Mouse (Mus musculus) ES-Bruce4 (cell line): ENCODE data around the gene Hvcn1.

ENCODE experiments used
- CTCF ChIP-seq: IDR thresholded peaks from one replicate; pipeline ENCODE4 v1.8.1; 2011; ENCODE audit warnings: low read depth, low read length
- EP300 ChIP-seq: IDR thresholded peaks from 2 replicates; pipeline ENCODE4 v1.6.1; 2011; ENCODE audit warnings: low read depth, low read length; ENCODE audit not compliant: insufficient read depth

DNA sequence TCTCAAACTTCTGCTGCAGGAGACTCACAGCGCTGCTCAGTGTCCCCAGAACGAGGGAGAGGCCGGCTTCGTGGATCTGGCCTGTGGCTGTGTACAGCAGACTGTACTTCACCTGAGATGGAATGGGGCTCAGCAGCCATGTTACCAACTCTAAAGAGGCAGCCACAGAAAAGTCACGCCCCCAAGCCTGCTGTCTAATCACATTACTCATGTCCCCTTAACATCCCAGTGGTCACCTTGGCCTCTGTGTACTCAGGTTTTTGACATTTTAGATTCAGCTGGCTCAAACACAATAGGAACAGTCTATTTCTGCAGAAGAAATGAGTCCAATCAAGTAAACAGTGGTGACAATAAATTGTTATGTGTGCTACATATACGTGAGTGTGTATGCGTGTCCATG is 41.3 kb downstream of the Hvcn1 start:
- TF ChIP-seq CTCF (no peak), EP300 (no peak)
